Mouse (Mus musculus) right cerebral cortex, adult 2 months (tissue): Measurements from ENCODE around the gene Inpp5b.

Experiments
- DNase-seq, 2 experiments: peaks; one replicate each; pipeline ENCODE4 v3.0.0; 2021 to 2022; ENCODE audit warnings: low spot score in 2 of 2

Gene Inpp5b

GRCm38 (mm10) chr4:124811347-124811975 is 69.8 kb downstream of the Inpp5b start:
- peak; percentile 61 to 69 for DNase-seq

GRCm38 (mm10) chr4:124815901-124816300 is 74.3 kb downstream of the Inpp5b start:
- no peak for DNase-seq

- DNase-seq, result no peak
Observed at GRCm38 (mm10) chr4:124817803-124818202, 76.2 kb downstream of the Inpp5b start.

- no peak for DNase-seq
Observed at GRCm38 (mm10) chr4:124818832-124819231, 77.2 kb downstream of the Inpp5b start.

GRCm38 (mm10) chr4:124824967-124825366 is 83.3 kb downstream of the Inpp5b start:
- no peak for DNase-seq

GRCm38 (mm10) chr4:124825371-124825965 is 83.8 kb downstream of the Inpp5b start:
- no peak for DNase-seq

- no peak for DNase-seq
Observed at GRCm38 (mm10) chr4:124829671-124830070, 88.0 kb downstream of the Inpp5b start.

- DNase-seq, result no peak
Observed at GRCm38 (mm10) chr4:124832796-124833195, 91.1 kb downstream of the Inpp5b start.

GRCm38 (mm10) chr4:124838035-124838700 is 96.5 kb downstream of the Inpp5b start:
- no peak for DNase-seq

- DNase-seq, result no peak
Observed at GRCm38 (mm10) chr4:124840998-124841397, 99.3 kb downstream of the Inpp5b start.

- no peak for DNase-seq
Observed at GRCm38 (mm10) chr4:124843493-124843892, 101.8 kb downstream of the Inpp5b start.

GRCm38 (mm10) chr4:124847573-124847972 is 105.9 kb downstream of the Inpp5b start:
- peak; percentile 88 to 91 for DNase-seq

- peak; percentile 67 to 80 for DNase-seq
Observed at GRCm38 (mm10) chr4:124849631-124850260, 108.1 kb downstream of the Inpp5b start.

- DNase-seq, result peak; percentile 91 to 93
Observed at GRCm38 (mm10) chr4:124850261-124850913, 108.7 kb downstream of the Inpp5b start, which contains the start of gene Yrdc. TSS of gene Yrdc (plus strand) at chr4:124850679.
